Mouse (Mus musculus) midbrain, embryonic 14.5 days (tissue): ENCODE results near the gene Zfp260. TPM values are rescaled to one million over a fixed set of nuclear protein-coding genes. Genes with fewer than 3 reads are reported as not detected.

Experiments
- ATAC-seq: fragments of 200-750 bp; cut with Nextera tagmentation; 2 replicates; pipeline ENCODE4 v1.8.0; 2017; ENCODE audit warnings: moderate number of reproducible peaks, moderate library complexity; ENCODE audit not compliant: low FRiP score, low TSS enrichment
- DNase-seq: peaks from one replicate; pipeline ENCODE4 v3.0.0-alpha.2; 2015
- H3K27ac ChIP-seq: fragments of 300-500 bp; sonication (generic); replicated peaks from 2 replicates; pipeline ENCODE4 v1.5.1; 2014; ENCODE audit warnings: mild to moderate bottlenecking, low read depth, low read length, moderate library complexity
- H3K27me3 ChIP-seq: fragments of 300-500 bp; sonication (generic); 2 replicates; pipeline ENCODE4 v1.6.1; 2014; ENCODE audit warnings: low read length, control low read depth, mixed read lengths; ENCODE audit not compliant: control insufficient read depth, insufficient read depth
- H3K36me3 ChIP-seq: fragments of 300-500 bp; sonication (generic); 2 replicates; pipeline ENCODE4 v1.6.1; 2014; ENCODE audit warnings: low read length, control low read depth; ENCODE audit not compliant: control insufficient read depth, insufficient read depth
- H3K4me1 ChIP-seq: fragments of 300-500 bp; sonication (generic); 2 replicates; pipeline ENCODE4 v1.6.1; 2014; ENCODE audit warnings: mild to moderate bottlenecking, antibody characterized with exemption, low read length, control low read depth; ENCODE audit not compliant: control insufficient read depth, insufficient read depth
- H3K4me2 ChIP-seq: fragments of 300-500 bp; sonication (generic); 2 replicates; pipeline ENCODE4 v1.6.1; 2014; ENCODE audit warnings: mild to moderate bottlenecking, low read length, moderate library complexity
- H3K4me3 ChIP-seq: fragments of 300-500 bp; sonication (generic); replicated peaks from 2 replicates; pipeline ENCODE4 v1.5.1; 2014; ENCODE audit warnings: low read depth, low read length
- H3K9ac ChIP-seq: fragments of 300-500 bp; sonication (generic); replicated peaks from 2 replicates; pipeline ENCODE4 v1.6.1; 2014; ENCODE audit warnings: mild to moderate bottlenecking, low read length, moderate library complexity
- H3K9me3 ChIP-seq: fragments of 300-500 bp; sonication (generic); 2 replicates; pipeline ENCODE4 v1.6.1; 2016; ENCODE audit warnings: low read length, control low read depth, mixed read lengths; ENCODE audit not compliant: control insufficient read depth
- WGBS: fragments of 180-500 bp; shearing (Covaris S2); extraction: QIAGEN DNeasy Blood & Tissue Kit; methylation state at CpG from one replicate; pipeline ENCODE4 v1.1.7; 2014; 5-methylcytosine and 5-hydroxymethylcytosine counted together
- microRNA-seq: library from miRNA; unstranded; fragments of <30 nt; microRNA quantifications from one replicate; pipeline ENCODE4, GENCODE M21; 2016
- polyA plus RNA-seq: library from polyadenylated mRNA; unstranded; fragments of >200 nt; fragmentation: Nextera tagmentation; extraction: Ambion mirVana; gene quantifications from 2 replicates; pipeline ENCODE4 v1.2.1, GENCODE M21; 2014

Gene Zfp260
- polyA plus RNA-seq, 1 experiment from 2014 or later, result 101 TPM

- Histone ChIP-seq H3K27me3 (no peaks in the 10 kb centered on the region), H3K36me3 (peaks cover 12% of the 10 kb centered on the region; the same call in 1 of the 2 replicates), H3K4me2 (peak overlapping the region; percentile 64), H3K4me1 (no peaks in the 10 kb centered on the region), H3K9ac (peak overlapping the region; percentile 62), H3K9me3 (peaks cover 19% of the 10 kb centered on the region; the same call in 1 of the 2 replicates), H3K27ac (peak overlapping the region; percentile 83), H3K4me3 (peak overlapping the region; percentile 48)
- ATAC-seq, result peak; percentile 94
- peak; percentile 95 for DNase-seq
- 1% methylated on average over 35 of the region's 35 CpGs for WGBS
These were observed 49.1 kb downstream of the Zfp260 start for GRCm38 (mm10) chr7:30143555-30144209.

GRCm38 (mm10) chr7:30147011-30147410 is 52.4 kb downstream of the Zfp260 start:
- Histone ChIP-seq H3K27ac (no peak overlapping the region), H3K36me3 (peaks cover 4% of the 10 kb centered on the region; the same call in 1 of the 2 replicates), H3K4me1 (no peaks in the 10 kb centered on the region), H3K9me3 (peaks cover 41% of the 10 kb centered on the region), H3K4me3 (no peak overlapping the region), H3K4me2 (no peak overlapping the region), H3K27me3 (no peaks in the 10 kb centered on the region), H3K9ac (no peak overlapping the region)
- WGBS, result 91% methylated on average over 5 of the region's 5 CpGs
- DNase-seq (no peak), ATAC-seq (no peak)

DNA sequence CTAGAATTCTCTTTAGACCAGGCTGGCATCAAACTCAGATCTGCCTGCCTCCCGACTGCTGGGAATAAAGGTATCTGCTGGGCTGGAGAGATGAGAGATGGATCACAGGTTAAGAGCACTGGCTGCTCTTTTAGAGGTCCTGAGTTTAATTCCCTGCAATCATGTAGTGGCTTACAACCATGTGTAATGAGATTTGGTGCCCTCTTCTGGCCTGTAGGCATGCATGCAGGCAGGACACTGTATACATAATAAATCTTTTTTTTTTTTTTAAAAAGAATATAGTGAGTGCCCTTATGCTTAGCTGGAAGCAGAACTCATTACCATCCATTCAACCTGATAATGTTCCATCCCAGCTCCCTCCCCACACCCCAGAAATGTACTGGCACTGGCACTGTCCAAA is 59.5 kb downstream of the Zfp260 start:
- Histone ChIP-seq H3K27me3 (no peaks in the 10 kb centered on the region), H3K27ac (no peak overlapping the region), H3K4me1 (no peaks in the 10 kb centered on the region), H3K36me3 (peaks cover 27% of the 10 kb centered on the region), H3K4me2 (no peak overlapping the region), H3K9me3 (peaks cover 80% of the 10 kb centered on the region), H3K9ac (no peak overlapping the region), H3K4me3 (no peak overlapping the region)
- ATAC-seq, result no peak
- WGBS, result 95% methylated on average over 1 of the region's 1 CpGs
- DNase-seq, result no peak

GRCm38 (mm10) chr7:30155507-30155906 is 60.9 kb downstream of the Zfp260 start:
- H3K9me3 ChIP-seq, result peaks cover 81% of the 10 kb centered on the region
- ATAC-seq, result no peak

More at GRCm38 (mm10) chr7:30155507-30155906, 60.9 kb downstream of the Zfp260 start:
- no peak overlapping the region for H3K27ac ChIP-seq
- no peaks in the 10 kb centered on the region for H3K4me1 ChIP-seq
- 97% methylated on average over 3 of the region's 3 CpGs for WGBS
- no peak for DNase-seq
- no peaks in the 10 kb centered on the region for H3K27me3 ChIP-seq
- no peak overlapping the region for H3K9ac ChIP-seq
- no peak overlapping the region for H3K4me3 ChIP-seq
- H3K36me3 ChIP-seq, result peaks cover 39% of the 10 kb centered on the region
- no peak overlapping the region for H3K4me2 ChIP-seq

Small RNA genes lying within 50 kb of the gene (microRNA-seq; reads per million reads assigned to microRNA genes)
- gene Gm23368, result not detected

Other genes with a start within 250 kb of the Zfp260 start
- 13.7 and 16.5 TPM in 2 replicates for gene Zfp940, start 241.1 kb upstream of the Zfp260 start, polyA plus RNA-seq
- 23.9 and 25.4 TPM in 2 replicates for gene Zfp420, start 234.8 kb upstream of the Zfp260 start, polyA plus RNA-seq
- gene Zfp27, start 188.2 kb upstream of the Zfp260 start, polyA plus RNA-seq, result 13.8 and 17.5 TPM in 2 replicates
- 7.0 and 12.3 TPM in 2 replicates for gene Zfp383, start 186.6 kb upstream of the Zfp260 start, polyA plus RNA-seq
- 16.3 and 22.1 TPM in 2 replicates for gene Zfp74, start 140.7 kb upstream of the Zfp260 start, polyA plus RNA-seq
- gene Zfp568, start 110.8 kb upstream of the Zfp260 start, polyA plus RNA-seq, result 3.3 and 5.5 TPM in 2 replicates
- 13.5 and 14.3 TPM in 2 replicates for gene Zfp14, start 43.4 kb upstream of the Zfp260 start, polyA plus RNA-seq
- 11.3 and 11.6 TPM in 2 replicates for gene Zfp82, start 21.9 kb upstream of the Zfp260 start, polyA plus RNA-seq
- 1.7 and 1.8 TPM in 2 replicates for gene Gm26920, start 4.4 kb upstream of the Zfp260 start, polyA plus RNA-seq
- gene Zfp566, start 4.2 kb upstream of the Zfp260 start, polyA plus RNA-seq, result 17.5 and 21.1 TPM in 2 replicates
- 10.7 and 11.7 TPM in 2 replicates for gene Zfp382, start 27.2 kb downstream of the Zfp260 start, polyA plus RNA-seq
- gene Zfp146, start 75.0 kb downstream of the Zfp260 start, polyA plus RNA-seq, result 18.5 and 19.7 TPM in 2 replicates
- 5.5 TPM in 2 replicates for gene Cox7a1, start 89.4 kb downstream of the Zfp260 start, polyA plus RNA-seq
- gene Capns1, start 104.0 kb downstream of the Zfp260 start, polyA plus RNA-seq, result 53.0 and 70.5 TPM in 2 replicates
- 176 and 240 TPM in 2 replicates for gene Polr2i, start 137.2 kb downstream of the Zfp260 start, polyA plus RNA-seq
- 337 and 360 TPM in 2 replicates for gene Tbcb, start 137.5 kb downstream of the Zfp260 start, polyA plus RNA-seq
- not detected in 2 replicates for gene Ovol3, start 140.9 kb downstream of the Zfp260 start, polyA plus RNA-seq
- gene Thap8, start 185.3 kb downstream of the Zfp260 start, polyA plus RNA-seq, result 0.58 and 0.61 TPM in 2 replicates
- 2.5 and 5.0 TPM in 2 replicates for gene Wdr62, start 185.6 kb downstream of the Zfp260 start, polyA plus RNA-seq
- 121 and 131 TPM in 2 replicates for gene Clip3, start 197.0 kb downstream of the Zfp260 start, polyA plus RNA-seq
- 107 and 145 TPM in 2 replicates for gene Alkbh6, start 213.9 kb downstream of the Zfp260 start, polyA plus RNA-seq
- 9.3 and 10.2 TPM in 2 replicates for gene Syne4, start 220.0 kb downstream of the Zfp260 start, polyA plus RNA-seq
- not detected in 2 replicates for gene E130208F15Rik, start 227.0 kb downstream of the Zfp260 start, polyA plus RNA-seq
- 19.8 and 20.4 TPM in 2 replicates for gene Sdhaf1, start 229.1 kb downstream of the Zfp260 start, polyA plus RNA-seq